Mouse (Mus musculus): ENCODE data around the gene Il25. TPM values are rescaled to one million over a fixed set of nuclear protein-coding genes. Genes with fewer than 3 reads are reported as not detected.
A peak's percentile ranks its signal among the peaks of the same experiment; 100 is the strongest.

Gene Il25
- polyA plus RNA-seq, 1 experiment = not detected

DNA sequence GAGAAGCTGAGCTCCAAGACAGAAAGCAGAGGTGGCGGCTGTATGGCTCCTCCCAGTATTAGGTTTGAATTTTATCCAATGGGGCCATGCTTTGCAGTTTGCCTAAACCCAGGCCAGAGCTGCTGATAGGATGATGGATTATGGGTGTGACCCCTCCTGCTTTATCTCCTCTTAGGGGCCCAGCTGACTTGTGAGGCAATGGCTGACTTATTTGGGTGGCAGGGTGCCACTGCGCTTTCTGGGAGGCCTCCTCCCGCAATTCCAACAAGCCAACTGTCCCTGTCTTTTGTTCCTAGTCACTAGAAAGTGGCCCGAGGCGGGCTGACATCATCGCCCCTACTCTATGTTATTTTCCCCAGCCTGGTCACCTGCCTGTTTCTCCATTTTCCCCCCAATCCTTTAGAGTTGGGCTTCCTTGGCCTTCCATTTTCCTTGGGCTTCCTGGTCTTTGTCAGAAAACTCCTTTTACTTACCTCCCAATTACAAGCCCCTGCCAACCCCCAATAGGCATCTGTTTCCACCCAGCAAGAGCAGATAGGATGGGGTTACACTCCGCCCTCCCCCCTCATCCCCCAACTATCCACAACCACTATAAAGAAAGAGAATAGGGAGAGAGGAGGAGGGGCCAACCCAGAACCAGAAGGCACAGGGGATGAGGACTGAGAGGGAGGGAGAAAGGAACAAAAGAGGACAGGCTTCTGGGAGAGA lies 7.7 kb upstream of the Il25 start:
- TF ChIP-seq POLR2A (IDR thresholded peaks at IDR 0.05; ENCODE audit: borderline replicate concordance, control insufficient read depth, low read depth, low read length) = no peak
- no peak for TF ChIP-seq CTCF (IDR thresholded peaks at IDR 0.05; ENCODE audit: control insufficient read depth, insufficient read depth, low read length)
- Histone ChIP-seq H3K4me3 (replicated peaks; ENCODE audit: control insufficient read depth, low read depth, low read length) (no peak overlapping the region), H3K4me1 (ENCODE audit: control insufficient read depth, insufficient read depth, low read length) (no peaks in the 10 kb centered on the region; the same call in 1 of the 2 replicates), H3K27ac (ENCODE audit: control insufficient read depth, insufficient read depth, low read depth, low read length, poor library complexity) (no peak overlapping the region)
- 80% methylated on average over 7 of the region's 7 CpGs for WGBS

DNA sequence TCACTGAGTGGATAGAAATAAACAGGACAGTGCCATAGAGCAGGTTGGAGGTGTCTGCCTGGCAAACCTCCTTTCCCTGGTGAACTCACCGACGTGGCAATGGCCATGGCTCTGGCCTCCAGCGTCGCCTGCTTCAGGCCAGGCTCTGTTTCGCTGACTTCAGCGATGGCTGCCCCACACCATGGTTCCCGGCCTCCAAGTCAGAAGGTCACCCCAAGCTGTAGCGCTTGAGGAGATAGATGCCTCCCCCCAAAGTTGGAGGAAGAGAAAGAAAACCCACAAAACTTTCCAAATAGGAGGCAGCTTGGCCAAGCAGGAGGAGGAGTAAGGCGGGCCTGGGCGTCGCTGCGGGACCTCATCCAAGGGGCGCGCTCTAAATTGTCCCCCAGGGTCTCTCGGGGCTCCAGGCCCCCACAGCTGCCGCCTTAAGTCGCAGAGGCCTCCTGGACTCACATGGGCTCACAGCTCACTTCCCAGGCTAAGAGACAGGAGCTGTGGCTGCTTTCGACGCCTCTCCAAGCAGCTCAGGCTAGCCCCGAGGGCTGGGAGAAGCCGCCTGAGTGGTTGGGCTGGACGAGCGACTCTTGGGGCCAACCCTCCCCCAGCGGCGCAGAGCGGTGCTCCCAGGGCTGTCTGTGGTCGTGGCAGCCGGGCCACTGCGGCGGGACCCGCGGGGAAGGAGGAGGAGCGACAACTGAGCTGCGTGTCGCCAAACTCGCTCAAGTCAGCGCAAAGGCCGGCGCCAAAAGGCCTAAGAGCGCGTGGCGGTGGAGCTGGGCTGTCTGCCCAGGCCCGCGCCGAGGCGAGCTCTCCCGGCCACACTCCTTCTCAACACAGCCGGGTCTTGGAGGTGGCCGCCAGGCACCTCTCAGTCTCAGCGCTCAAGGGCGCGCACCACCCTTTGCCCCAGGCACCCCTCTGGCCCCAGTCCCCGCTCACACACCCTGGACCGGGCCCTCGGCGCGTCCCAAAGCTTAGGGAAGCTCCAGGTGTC lies 6.8 kb upstream of the Il25 start, which contains the start of gene Efs:
Efs (minus strand) TSS at position 778 of the 994 bp plus-strand sequence.
- TF ChIP-seq CTCF (IDR thresholded peaks at IDR 0.05; ENCODE audit: control insufficient read depth, insufficient read depth, low read length) (no peak), POLR2A (IDR thresholded peaks at IDR 0.05; ENCODE audit: borderline replicate concordance, control insufficient read depth, low read depth, low read length) (no peak)
- Histone ChIP-seq H3K4me3 (replicated peaks; ENCODE audit: control insufficient read depth, low read depth, low read length) (no peak within 1 kb of the TSS), H3K4me1 (ENCODE audit: control insufficient read depth, insufficient read depth, low read length) (no peaks in the 10 kb centered on the region; the same call in 1 of the 2 replicates), H3K27ac (ENCODE audit: control insufficient read depth, insufficient read depth, low read depth, low read length, poor library complexity) (peak within 1 kb of the TSS; percentile 33; the same call in 1 of the 2 replicates)
- WGBS = 14% methylated on average over 57 of the region's 57 CpGs

DNA sequence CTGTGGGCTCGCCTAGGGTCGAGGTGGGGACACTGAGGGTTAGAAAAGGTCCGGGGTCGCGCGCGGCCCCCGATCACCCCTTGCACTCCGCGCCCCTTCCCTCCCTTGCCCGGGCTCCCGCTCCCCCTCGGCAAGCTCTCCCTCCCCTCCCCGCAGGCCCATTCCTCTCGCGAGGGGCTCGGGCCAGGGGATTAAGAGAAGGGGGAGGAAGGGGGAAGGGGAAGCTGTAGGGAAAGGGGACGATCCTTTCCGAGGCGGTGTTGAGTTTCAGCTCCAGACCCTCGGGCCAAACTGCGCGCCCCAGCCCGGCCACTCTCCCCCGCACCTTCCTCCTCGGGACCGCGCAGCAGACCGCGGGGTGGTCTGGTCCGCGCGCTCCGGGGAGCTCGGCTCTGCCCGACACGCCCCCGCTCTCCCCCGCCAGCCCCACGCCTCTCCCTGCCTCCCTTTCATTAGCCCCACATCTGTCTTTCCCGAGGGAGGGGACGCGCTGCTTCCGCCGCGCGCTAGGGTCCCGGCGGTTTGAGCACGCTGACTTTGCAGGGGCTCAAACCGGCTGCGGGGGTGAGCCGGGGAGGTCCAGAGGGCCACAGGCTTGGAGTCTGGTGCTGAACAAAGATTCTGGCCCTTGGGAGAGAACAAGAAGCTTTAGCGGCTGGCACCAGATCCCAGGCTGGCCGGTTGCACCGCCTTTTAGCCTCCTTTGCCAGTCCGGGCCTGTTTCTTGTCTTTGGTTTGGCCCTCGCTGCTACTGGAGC lies 5.9 kb upstream of the Il25 start:
- H3K4me1 ChIP-seq (ENCODE audit: control insufficient read depth, insufficient read depth, low read length) = no peaks in the 10 kb centered on the region; the same call in 1 of the 2 replicates
- TF ChIP-seq CTCF (IDR thresholded peaks at IDR 0.05; ENCODE audit: control insufficient read depth, insufficient read depth, low read length) (no peak), POLR2A (IDR thresholded peaks at IDR 0.05; ENCODE audit: borderline replicate concordance, control insufficient read depth, low read depth, low read length) (no peak)
- H3K4me3 ChIP-seq (replicated peaks; ENCODE audit: control insufficient read depth, low read depth, low read length) = no peak overlapping the region
- peak overlapping the region; percentile 33; the same call in 1 of the 2 replicates for H3K27ac ChIP-seq (ENCODE audit: control insufficient read depth, insufficient read depth, low read depth, low read length, poor library complexity)
- 2% methylated on average over 50 of the region's 58 CpGs for WGBS

DNA sequence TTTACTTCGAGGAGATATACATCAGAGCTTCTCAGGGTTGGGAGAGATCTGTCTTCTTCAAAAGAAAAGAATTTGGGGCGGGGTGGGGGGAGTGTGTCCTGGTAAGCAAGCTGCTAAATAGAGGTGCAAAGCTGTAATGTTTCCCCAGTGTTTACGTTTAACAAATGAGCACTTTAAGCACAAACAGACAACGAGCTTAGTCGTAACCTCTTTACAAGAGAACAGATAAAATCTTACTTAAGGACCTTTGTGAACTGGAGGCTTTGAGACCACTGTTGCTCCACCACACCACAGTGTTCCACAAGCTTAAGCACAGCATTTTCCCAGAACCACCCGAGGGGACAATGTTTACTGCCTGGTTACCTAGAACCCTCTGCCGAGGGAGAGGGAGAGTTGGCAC lies 5.2 kb upstream of the Il25 start:
- WGBS = 44% methylated on average over 7 of the region's 7 CpGs
- Histone ChIP-seq H3K4me3 (replicated peaks; ENCODE audit: control insufficient read depth, low read depth, low read length) (no peak overlapping the region), H3K27ac (ENCODE audit: control insufficient read depth, insufficient read depth, low read depth, low read length, poor library complexity) (no peak overlapping the region), H3K4me1 (ENCODE audit: control insufficient read depth, insufficient read depth, low read length) (no peaks in the 10 kb centered on the region; the same call in 1 of the 2 replicates)
- no peak for TF ChIP-seq CTCF (IDR thresholded peaks at IDR 0.05; ENCODE audit: control insufficient read depth, insufficient read depth, low read length)
- TF ChIP-seq POLR2A (IDR thresholded peaks at IDR 0.05; ENCODE audit: borderline replicate concordance, control insufficient read depth, low read depth, low read length) = no peak

DNA sequence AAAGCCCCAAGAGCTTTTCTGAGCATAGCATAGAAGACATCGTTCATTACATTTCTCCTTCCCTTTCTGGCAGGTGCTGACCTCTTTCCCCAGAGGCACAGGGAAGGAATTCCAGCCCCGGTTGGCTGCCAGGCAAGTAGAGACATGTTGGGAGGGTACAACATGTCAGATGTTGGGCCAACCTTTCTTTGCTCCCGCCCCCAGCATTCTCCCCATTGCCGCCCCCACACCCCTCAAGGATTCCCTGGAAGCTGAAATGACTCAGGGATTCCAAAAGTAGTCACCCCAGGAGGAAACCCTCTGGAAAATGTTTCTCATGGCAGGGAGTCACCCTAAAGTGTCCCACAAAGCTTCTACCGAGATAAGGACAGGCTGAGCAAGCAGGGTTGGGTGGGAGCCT lies 2.7 kb upstream of the Il25 start:
- H3K4me1 ChIP-seq (ENCODE audit: control insufficient read depth, insufficient read depth, low read length) = no peaks in the 10 kb centered on the region; the same call in 1 of the 2 replicates
- WGBS = 74% methylated on average over 5 of the region's 5 CpGs

DNA sequence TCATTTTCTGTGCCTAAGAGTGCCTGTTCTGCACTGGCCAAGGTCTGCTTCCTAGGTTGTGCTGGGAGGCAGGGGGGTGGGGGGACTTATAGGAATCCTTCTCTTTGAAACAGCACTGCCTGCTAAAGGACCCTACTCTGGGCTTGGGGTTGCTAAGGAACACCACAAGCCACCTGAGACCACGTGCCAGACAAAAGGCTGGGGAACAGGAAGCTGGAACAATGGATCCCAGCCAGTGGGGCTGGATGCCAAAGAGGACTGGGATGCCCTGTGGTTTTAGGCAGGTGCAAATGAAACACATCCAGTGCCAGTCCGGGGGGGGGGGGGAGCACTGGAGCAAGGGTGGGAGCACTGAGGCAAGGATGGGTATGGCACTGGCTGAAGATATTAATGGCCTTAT lies 2.1 kb upstream of the Il25 start:
- TF ChIP-seq CTCF (IDR thresholded peaks at IDR 0.05; ENCODE audit: control insufficient read depth, insufficient read depth, low read length) (no peak), POLR2A (IDR thresholded peaks at IDR 0.05; ENCODE audit: borderline replicate concordance, control insufficient read depth, low read depth, low read length) (no peak)
- Histone ChIP-seq H3K27ac (ENCODE audit: control insufficient read depth, insufficient read depth, low read depth, low read length, poor library complexity) (no peak overlapping the region), H3K4me3 (replicated peaks; ENCODE audit: control insufficient read depth, low read depth, low read length) (no peak overlapping the region), H3K4me1 (ENCODE audit: control insufficient read depth, insufficient read depth, low read length) (no peaks in the 10 kb centered on the region; the same call in 1 of the 2 replicates)
- 25% methylated on average over 2 of the region's 2 CpGs for WGBS

More for the DNA sequence above, 2.7 kb upstream of the Il25 start:
- H3K4me3 ChIP-seq (replicated peaks; ENCODE audit: control insufficient read depth, low read depth, low read length) = no peak overlapping the region
- TF ChIP-seq CTCF (IDR thresholded peaks at IDR 0.05; ENCODE audit: control insufficient read depth, insufficient read depth, low read length) = no peak
- TF ChIP-seq POLR2A (IDR thresholded peaks at IDR 0.05; ENCODE audit: borderline replicate concordance, control insufficient read depth, low read depth, low read length) = no peak
- no peak overlapping the region for H3K27ac ChIP-seq (ENCODE audit: control insufficient read depth, insufficient read depth, low read depth, low read length, poor library complexity)

DNA sequence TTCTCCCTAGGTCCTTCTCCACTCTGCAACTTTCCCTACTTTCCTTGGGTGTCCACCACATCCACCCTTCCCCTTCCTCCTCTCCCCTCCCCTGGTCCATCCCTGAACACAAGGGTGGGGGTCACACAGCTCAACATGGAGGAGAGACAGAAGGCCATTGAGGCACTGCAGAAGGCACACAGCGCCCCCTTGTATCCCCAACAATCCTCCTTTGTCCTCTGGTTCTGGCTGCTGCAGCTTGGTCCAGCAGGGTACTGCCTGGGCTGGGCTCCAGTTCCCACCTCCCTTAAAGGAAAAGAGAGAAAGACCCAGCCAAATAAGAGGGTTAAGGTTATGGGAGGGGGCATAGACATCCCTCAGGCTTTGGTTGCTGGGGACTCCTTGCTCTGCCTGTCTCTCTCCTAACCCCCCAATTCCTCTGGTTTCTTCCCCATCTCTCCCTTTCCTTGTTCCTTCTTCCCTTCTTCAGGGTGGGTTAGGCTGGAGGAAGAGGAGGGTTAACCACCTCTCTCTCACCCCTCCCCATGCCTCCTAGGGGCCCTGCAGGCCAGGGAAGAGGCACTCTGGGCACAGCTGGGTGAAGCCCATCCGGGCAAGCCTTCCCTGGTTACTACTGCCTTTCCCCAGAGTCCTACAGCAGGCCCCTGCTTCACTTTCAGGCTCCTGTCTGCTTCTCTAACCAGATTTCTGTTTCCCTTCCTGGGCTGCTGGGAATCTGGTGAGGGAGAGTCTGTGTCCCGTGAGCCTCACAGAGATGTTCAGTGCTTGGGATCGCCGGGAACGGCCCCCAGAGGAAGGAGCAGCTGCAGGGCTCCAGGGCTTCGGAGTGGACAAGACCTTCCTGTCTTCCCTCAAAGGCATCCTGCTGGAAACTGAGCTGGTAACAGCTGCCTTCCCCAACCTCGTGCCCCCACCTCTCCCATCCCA lies 3.7 kb downstream of the Il25 start, which contains the start of gene Cmtm5:
Cmtm5 (plus strand) TSS at position 358 of the 927 bp plus-strand sequence.
- Histone ChIP-seq H3K4me1 (ENCODE audit: control insufficient read depth, insufficient read depth, low read length) (no peaks in the 10 kb centered on the region), H3K4me3 (replicated peaks; ENCODE audit: control insufficient read depth, low read depth, low read length) (no peak within 1 kb of the TSS), H3K27ac (ENCODE audit: control insufficient read depth, insufficient read depth, low read depth, low read length, poor library complexity) (no peak within 1 kb of the TSS)
- WGBS = 40% methylated on average over 8 of the region's 8 CpGs
- TF ChIP-seq POLR2A (IDR thresholded peaks at IDR 0.05; ENCODE audit: borderline replicate concordance, control insufficient read depth, low read depth, low read length) = no peak
- no peak for TF ChIP-seq CTCF (IDR thresholded peaks at IDR 0.05; ENCODE audit: control insufficient read depth, insufficient read depth, low read length)
